Mouse (Mus musculus): ENCODE results near the gene Gpc3.
A peak's percentile ranks its signal among the peaks of the same experiment; 100 is the strongest.

The Gpc3 gene

GRCm38 (mm10) chrX:52558526-52558925, 55.2 kb downstream of the Gpc3 start:
- DNase-seq (ENCODE audit: low read depth, low spot score) = no peak

GRCm38 (mm10) chrX:52557489-52557888, 56.3 kb downstream of the Gpc3 start:
- no peak for DNase-seq (ENCODE audit: low read depth, low spot score)

DNA sequence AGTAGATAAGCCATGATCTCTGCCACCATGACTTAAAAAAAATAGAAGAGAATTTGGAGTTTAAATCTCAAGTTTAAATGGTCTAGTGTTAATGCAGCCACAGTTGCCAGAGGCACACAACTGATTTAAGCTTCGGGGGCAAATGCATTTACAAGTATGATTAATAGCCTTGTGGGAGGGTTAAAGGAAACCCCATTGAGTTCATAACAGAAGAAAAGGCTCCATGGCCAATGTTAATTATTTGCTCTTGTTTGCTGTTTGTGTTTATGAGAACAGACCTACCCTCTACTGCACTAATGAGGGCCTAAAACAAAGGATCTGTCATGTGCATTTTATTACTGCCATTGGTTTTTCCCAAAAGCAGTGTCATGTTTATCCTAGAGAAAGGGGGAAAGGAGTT, 62.5 kb downstream of the Gpc3 start:
- no peak for DNase-seq (ENCODE audit: low read depth, low spot score)

DNA sequence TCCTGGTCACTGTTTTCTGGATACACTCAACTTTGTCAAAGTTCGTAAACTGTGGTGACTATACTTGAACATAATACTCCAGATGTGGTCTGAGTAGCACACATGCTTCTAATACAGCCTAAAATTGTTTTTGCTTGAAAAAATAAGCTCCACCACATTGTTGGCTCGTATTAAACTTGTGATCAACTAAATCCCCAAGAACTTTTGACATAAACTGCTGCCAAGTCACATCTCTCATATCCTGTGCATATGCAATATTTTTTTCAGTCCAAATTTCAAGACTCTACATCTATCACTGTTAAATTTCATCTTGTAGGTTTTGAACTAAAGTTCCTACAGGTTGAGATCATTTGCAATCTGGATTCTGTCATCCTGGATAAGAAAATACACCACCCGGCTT, 69.1 kb downstream of the Gpc3 start:
- no peak for DNase-seq (ENCODE audit: low read depth, low spot score)

DNA sequence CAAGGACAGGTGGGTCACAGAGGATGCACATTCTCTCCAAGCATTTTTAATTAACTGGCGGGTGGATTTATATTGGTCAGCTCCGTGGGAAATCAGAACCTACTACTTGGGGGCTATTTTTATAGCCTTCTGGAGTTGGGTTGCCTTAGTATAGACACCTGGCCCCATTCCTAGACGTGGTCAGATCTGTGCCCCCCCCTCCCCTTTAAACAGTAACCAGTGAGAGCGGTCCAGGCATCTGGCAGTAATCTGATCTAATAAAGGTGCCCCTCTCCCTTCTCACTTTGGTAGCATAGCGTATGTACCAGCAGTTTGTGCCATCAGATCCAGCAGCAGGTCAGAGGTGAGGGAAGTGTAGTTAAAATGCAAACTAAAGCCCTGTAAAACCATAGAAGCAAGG, 76.5 kb downstream of the Gpc3 start:
- no peak for DNase-seq (ENCODE audit: low read depth, low spot score)

- DNase-seq (ENCODE audit: low read depth, low spot score) = no peak
Observed at GRCm38 (mm10) chrX:52533766-52534165, 80.0 kb downstream of the Gpc3 start.

DNA sequence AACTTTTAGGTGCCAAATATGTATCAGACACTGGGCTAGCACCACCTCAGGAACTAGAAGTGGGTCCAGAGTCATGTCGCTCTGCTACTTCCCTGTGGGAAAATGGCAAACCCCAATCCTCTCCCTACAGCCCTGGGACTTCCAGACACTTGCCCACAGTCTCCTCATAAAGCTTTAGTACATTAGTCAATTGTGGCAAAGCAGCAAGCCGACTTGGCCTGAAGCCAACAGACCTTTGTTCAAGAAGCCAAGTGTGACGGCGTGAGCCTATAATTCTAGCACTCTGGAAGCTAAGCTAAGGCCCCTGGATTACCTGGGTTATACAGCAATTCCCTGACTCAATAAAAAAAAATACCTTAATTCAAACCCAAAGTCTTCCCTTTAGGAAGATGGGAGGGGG, 80.7 kb downstream of the Gpc3 start:
- DNase-seq (ENCODE audit: low read depth, low spot score) = no peak

DNA sequence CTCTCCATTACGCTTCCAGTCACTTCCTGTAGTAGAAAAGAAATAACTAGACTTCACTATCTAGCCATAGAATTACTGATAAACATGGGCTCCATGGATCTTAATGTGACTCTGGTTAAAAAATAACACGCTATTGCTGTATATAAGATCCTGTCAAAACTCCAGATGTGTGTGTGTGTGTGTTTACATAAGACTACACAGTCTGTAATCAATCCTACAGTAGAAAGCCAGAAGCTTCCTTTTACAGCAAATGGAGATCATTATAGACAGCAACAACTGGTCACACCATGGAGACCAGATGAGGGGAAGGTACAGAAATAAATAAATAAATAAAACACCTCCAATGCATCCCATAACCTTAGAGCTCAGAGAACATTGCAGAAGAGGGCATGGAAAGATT, 81.6 kb downstream of the Gpc3 start:
- DNase-seq (ENCODE audit: low read depth, low spot score) = no peak

- no peak for DNase-seq (ENCODE audit: low read depth, low spot score)
Observed at GRCm38 (mm10) chrX:52526086-52526485, 87.7 kb downstream of the Gpc3 start.

DNA sequence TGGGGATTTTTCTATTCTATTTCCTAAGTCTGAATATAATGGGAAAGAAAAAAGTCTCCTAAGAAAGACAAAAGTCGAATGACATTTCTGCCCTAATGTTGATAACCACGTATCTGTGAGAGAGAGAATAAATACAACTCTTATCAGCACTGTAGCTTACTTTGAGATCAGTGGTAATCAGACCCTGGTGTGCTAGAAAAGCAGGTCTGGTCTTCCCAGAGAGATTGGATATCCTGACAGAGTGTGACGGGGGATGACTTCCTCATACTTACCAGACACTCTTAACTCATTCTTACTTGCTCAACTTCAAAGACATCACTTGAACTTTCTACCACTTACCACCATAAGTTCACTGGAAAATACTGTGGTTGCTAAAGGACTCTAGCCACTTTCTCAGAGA, 88.6 kb downstream of the Gpc3 start:
- no peak for DNase-seq (ENCODE audit: low read depth, low spot score)

GRCm38 (mm10) chrX:52514553-52514952, 99.2 kb downstream of the Gpc3 start:
- no peak for DNase-seq (ENCODE audit: low read depth, low spot score)

DNA sequence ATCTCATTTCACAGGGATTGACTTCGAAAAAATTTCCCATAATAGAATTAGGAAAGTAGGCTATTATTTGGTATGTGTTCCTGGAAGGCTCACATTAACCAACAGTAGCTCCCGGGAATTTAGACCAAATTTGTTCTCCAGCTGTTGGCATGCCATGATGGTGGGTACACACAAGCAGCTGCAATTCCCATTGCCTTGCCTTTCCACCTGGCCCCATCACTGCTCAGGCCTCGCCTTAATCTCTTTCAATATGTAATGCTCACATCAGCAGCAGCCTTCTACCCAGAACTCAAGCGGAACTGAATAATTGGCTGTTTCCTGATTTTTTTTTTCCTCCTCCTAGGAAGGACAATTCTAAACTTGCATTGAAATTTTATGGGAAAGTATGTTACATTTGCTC, 102.6 kb downstream of the Gpc3 start:
- DNase-seq (ENCODE audit: low read depth, low spot score) = no peak

- no peak for DNase-seq (ENCODE audit: low read depth, low spot score)
Observed at GRCm38 (mm10) chrX:52503857-52504256, 109.9 kb downstream of the Gpc3 start.

DNA sequence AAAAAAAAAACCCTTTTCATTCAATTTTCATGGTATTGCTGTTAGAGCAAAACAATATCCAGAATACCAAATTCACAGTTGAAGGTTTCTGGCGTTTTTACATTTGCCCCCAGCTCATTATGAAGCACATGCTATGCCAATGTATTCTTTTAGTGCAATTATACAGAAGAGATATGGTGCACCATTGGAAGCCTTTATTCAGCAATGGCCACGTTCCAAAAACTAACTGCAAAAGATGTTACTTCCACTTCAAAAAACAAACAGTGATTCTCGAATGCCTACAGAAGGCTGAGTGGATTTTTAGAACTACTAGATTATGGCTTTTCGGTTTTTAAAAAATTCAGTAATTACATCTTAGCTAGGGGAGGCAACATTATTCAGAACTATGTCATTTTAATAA, 124.3 kb downstream of the Gpc3 start:
- no peak for DNase-seq (ENCODE audit: low read depth, low spot score)

- DNase-seq (ENCODE audit: low read depth, low spot score) = no peak
Observed at GRCm38 (mm10) chrX:52455074-52455588, 158.6 kb downstream of the Gpc3 start.

DNA sequence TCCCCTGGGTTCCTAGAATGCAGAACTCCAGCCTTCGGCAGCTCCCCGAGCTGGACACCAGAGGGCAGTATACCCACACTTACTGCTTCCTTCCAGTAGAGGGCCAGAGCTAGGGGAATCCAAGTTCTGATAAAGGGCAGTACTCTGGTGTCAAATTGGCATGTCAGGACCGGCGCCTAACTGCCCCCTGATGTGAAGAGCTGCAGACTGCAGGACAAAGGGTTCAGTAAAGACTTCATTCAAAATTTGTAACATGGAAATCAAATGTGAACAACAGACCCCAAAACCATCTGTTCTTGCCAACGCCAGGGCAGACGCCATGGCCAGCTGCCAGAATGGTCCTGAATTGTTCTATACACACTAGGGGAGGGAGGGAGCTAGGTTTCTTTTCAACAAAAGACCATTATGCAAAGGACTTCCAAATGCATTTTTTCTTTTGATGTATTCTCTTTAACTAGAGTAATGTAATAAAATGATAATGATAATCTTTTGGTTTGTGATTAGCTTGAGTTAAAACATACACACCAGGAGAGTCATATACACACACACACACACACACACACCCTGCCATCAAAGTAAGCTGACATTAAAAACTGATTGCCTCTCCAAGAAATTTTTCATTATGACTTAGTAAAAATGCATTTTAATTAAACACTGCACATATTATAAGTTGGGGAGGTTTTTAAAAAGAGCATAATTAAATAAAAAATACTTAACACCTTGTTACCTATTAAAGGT, 160.1 kb downstream of the Gpc3 start:
- DNase-seq (ENCODE audit: low read depth, low spot score) = peak; percentile 45

- DNase-seq (ENCODE audit: low read depth, low spot score) = peak; percentile 4
Observed at GRCm38 (mm10) chrX:52449177-52449576, 164.6 kb downstream of the Gpc3 start.

- no peak for DNase-seq (ENCODE audit: low read depth, low spot score)
Observed at GRCm38 (mm10) chrX:52448496-52448895, 165.3 kb downstream of the Gpc3 start.

DNA sequence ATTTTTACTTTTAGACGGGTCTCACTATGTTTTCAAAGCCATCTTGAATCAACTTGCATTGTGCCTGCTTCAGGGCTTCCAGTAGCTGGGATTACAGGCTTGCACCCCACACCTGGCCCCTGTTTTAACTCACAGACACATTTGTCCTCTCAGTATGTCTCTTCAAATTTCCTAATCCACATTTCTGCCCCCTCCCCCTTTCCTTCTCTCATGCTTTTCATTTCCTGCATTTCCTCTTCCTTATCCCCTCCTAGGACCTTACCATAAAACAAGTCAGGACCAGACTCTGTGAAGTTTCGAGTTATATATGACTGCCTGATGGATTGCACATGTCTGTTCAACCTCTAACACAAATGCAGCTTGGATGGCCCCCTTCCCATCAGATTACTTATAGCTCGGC, 167.2 kb downstream of the Gpc3 start:
- no peak for DNase-seq (ENCODE audit: low read depth, low spot score)

GRCm38 (mm10) chrX:52444977-52445376, 168.8 kb downstream of the Gpc3 start:
- no peak for DNase-seq (ENCODE audit: low read depth, low spot score)

- DNase-seq (ENCODE audit: low read depth, low spot score) = no peak
Observed at GRCm38 (mm10) chrX:52441798-52442197, 172.0 kb downstream of the Gpc3 start.

- DNase-seq (ENCODE audit: low read depth, low spot score) = no peak
Observed at GRCm38 (mm10) chrX:52439421-52439820, 174.3 kb downstream of the Gpc3 start.

- no peak for DNase-seq (ENCODE audit: low read depth, low spot score)
Observed at GRCm38 (mm10) chrX:52425605-52426004, 188.1 kb downstream of the Gpc3 start.

DNA sequence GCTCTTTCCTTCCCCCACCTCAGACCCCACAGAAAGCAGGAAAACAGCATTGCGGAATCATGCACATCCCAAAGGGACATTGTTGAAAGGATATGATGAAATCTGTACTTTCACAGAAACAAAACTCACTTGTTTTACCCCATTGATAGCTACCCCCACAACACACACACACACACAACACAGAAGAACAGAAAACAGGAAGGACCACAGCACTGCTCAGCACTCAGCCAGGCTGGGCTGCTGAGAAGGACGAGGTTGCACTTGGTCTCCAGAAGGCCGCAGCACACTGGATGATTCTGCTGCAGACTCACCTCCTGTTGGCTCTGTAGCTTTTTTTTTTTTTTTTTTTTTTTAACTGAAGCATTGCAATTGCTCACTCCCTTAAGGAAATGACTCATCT, 193.9 kb downstream of the Gpc3 start:
- DNase-seq (ENCODE audit: low read depth, low spot score) = no peak
